Mouse (Mus musculus) lung, adult 2 months (tissue): ENCODE results near the gene Pla2g7.

Experiments used
- CTCF ChIP-seq: fragments of 200-500 bp; IDR thresholded peaks from 2 replicates; pipeline ENCODE4 v1.5.1; 2011; ENCODE audit warnings: mild to moderate bottlenecking, low read length, control low read depth; ENCODE audit not compliant: insufficient read depth
- POLR2A ChIP-seq: fragments of 200-500 bp; IDR thresholded peaks from 2 replicates; pipeline ENCODE4 v1.6.1; 2011; ENCODE audit warnings: low read depth, mild to moderate bottlenecking, control low read depth, low read length, borderline replicate concordance; ENCODE audit errors: extremely low read depth

GRCm38 (mm10) chr17:43643191-43643590, 75.3 kb downstream of the Pla2g7 start:
- TF ChIP-seq POLR2A (no peak), CTCF (no peak)
